Mouse (Mus musculus): ENCODE data around the gene Vsig2. TPM values are rescaled to one million over a fixed set of nuclear protein-coding genes. Genes with fewer than 3 reads are reported as not detected.

Vsig2 gene
- polyA plus RNA-seq, 1 experiment from 2014 or later: 0.54 TPM

DNA sequence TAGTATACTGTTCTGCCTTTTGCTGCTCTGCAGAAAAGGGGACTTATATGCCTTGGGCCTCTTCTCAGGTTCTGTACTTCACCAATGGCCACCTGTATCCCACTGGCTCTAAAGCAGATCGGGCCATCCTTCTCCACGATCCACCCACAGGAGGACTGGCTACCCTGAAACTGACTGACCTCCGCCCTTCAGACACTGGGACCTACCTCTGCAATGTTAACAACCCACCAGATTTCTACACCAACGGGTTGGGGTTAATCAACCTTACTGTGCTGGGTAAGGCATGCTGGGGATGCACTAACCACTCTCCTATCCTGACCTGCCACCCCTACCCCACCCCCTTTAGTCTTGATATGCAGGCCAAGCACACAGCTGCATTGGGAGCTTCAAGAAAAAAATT lies 1.2 kb downstream of the Vsig2 start:
- WGBS: 84% methylated on average over 4 of the region's 4 CpGs
- Histone ChIP-seq H3K4me3 (replicated peaks) (no peak overlapping the region), H3K27me3 (replicated peaks) (peaks cover 23% of the 10 kb centered on the region), H3K4me1 (peaks cover 13% of the 10 kb centered on the region), H3K9ac (replicated peaks) (no peak overlapping the region), H3K9me3 (replicated peaks) (no peaks in the 10 kb centered on the region), H3K4me2 (no peak overlapping the region), H3K36me3 (no peaks in the 10 kb centered on the region), H3K27ac (replicated peaks) (no peak overlapping the region)
- no peak for ATAC-seq (ENCODE audit: low FRiP score)

DNA sequence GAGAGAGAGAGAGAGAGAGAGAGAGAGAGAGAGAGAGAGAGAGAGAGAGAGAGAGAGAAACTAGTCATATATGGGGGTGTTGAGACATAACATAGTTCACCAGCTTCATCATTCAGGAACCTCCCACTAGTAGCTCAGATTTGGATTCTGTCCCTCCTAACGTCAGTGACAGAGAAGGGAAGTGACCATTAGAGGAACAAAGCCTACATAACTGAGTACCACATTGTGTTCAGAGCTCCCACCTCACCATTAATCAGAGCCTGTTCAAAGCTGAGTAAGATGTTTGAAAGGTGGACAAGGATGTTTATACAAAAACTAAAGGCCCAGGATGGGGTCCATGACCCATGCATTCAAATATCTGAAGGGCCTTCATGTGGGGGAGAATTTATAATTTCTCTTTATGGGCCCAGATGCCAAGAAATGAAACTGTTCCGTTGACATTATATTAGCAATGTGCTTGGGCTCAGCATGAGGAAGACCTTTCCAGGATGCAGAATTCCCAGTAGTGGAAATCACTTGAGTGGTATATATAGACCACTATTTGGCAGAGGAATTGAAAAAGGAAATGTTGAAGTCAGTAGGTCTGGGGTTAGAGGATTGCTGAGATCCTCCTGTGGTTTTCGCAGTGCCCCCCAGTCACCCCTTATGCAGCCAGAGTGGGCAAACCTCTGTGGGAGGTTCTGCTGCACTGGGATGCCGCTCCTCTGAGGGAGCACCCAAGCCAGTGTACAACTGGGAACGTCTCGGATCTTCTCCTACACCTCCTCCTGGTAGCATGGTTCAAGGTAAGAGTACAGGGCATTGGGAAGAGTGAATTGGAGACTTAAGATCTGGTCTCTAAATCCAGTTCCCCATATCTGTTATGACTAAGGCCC lies 1.9 kb downstream of the Vsig2 start:
- no peak overlapping the region for H3K4me3 ChIP-seq (replicated peaks)
- WGBS: 86% methylated on average over 6 of the region's 6 CpGs
- H3K9ac ChIP-seq (replicated peaks): no peak overlapping the region
- peaks cover 30% of the 10 kb centered on the region for H3K27me3 ChIP-seq (replicated peaks)
- peaks cover 18% of the 10 kb centered on the region for H3K4me1 ChIP-seq
- ATAC-seq (ENCODE audit: low FRiP score): no peak
- no peaks in the 10 kb centered on the region for H3K9me3 ChIP-seq (replicated peaks)
- no peak overlapping the region for H3K4me2 ChIP-seq
- no peak overlapping the region for H3K27ac ChIP-seq (replicated peaks)
- H3K36me3 ChIP-seq: no peaks in the 10 kb centered on the region

DNA sequence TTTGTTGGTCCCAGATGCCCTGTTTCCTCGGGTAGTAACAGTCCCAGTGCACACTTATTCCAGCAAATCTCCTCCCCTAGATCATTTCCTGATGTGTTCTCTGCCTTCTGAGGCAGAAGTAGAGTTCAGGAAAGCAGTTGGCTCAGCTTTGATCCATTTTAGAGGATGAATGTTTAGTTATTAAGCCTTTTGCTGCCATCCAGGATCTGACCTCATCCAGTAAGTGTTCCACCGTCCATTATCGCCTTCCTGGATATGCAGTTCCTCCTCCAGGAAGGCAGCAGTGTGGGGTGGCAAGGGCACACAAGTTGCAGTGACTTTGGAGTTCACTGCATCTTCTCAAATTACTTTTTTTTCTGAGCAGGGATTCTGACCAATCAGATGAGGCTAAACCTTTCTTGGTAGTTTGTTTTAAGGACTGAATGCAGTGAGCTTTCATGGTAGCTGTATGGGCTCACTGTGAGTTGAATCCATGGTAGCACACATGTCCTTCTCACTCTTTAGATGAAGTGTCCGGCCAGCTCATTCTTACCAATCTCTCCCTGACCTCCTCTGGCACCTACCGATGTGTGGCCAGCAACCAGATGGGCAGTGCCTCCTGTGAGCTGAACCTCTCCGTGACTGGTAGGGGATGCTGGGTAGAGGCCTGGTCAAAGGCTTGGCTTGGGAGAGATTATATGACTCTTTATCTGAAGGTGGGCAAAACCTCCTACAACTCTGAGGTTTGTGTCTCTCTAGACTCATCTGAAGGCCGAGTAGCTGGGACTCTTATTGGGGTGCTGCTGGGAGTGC lies 3.0 kb downstream of the Vsig2 start:
- no peaks in the 10 kb centered on the region for H3K9me3 ChIP-seq (replicated peaks)
- H3K9ac ChIP-seq (replicated peaks): no peak overlapping the region
- peaks cover 21% of the 10 kb centered on the region for H3K4me1 ChIP-seq
- H3K4me3 ChIP-seq (replicated peaks): no peak overlapping the region
- no peak for ATAC-seq (ENCODE audit: low FRiP score)
- no peak overlapping the region for H3K4me2 ChIP-seq
- H3K27ac ChIP-seq (replicated peaks): no peak overlapping the region
- no peaks in the 10 kb centered on the region for H3K36me3 ChIP-seq
- peaks cover 40% of the 10 kb centered on the region for H3K27me3 ChIP-seq (replicated peaks)
- 79% methylated on average over 7 of the region's 7 CpGs for WGBS

DNA sequence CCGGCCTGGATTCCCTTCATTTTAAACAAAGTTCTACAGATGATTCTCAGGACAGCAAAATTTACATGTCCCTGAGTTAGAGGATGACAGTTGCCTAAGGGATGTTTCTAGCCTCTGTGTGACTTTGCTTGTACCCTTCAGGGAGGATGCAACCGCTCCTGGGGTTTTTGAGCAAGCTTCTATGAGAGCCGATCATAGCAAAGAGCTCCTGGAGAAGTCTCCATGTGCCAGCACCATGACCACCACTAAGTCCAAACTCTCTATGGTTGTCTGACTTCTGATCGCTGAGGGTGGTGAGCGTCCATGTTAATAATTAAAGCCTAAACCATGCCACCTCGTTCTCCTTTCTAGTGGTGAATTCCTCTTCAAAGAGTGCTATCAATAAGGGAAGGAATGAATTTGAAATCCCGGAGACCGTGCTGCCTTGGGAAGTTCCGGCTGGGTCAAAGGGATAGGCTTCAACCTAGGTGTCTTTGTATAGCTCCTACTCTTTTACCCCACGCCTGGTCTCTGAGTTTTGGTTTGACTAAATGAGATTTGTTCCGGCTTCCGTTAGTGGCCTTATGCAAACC lies 4.9 kb downstream of the Vsig2 start:
- 25% methylated on average over 12 of the region's 12 CpGs for WGBS
- Histone ChIP-seq H3K4me1 (peaks cover 21% of the 10 kb centered on the region), H3K4me2 (peak overlapping the region; percentile 65), H3K36me3 (no peaks in the 10 kb centered on the region), H3K27ac (replicated peaks) (no peak overlapping the region), H3K9me3 (replicated peaks) (no peaks in the 10 kb centered on the region), H3K4me3 (replicated peaks) (peak overlapping the region; percentile 33), H3K9ac (replicated peaks) (peak overlapping the region; percentile 26; the same call in 1 of the 2 replicates), H3K27me3 (replicated peaks) (peaks cover 52% of the 10 kb centered on the region)
- ATAC-seq (ENCODE audit: low FRiP score): no peak

DNA sequence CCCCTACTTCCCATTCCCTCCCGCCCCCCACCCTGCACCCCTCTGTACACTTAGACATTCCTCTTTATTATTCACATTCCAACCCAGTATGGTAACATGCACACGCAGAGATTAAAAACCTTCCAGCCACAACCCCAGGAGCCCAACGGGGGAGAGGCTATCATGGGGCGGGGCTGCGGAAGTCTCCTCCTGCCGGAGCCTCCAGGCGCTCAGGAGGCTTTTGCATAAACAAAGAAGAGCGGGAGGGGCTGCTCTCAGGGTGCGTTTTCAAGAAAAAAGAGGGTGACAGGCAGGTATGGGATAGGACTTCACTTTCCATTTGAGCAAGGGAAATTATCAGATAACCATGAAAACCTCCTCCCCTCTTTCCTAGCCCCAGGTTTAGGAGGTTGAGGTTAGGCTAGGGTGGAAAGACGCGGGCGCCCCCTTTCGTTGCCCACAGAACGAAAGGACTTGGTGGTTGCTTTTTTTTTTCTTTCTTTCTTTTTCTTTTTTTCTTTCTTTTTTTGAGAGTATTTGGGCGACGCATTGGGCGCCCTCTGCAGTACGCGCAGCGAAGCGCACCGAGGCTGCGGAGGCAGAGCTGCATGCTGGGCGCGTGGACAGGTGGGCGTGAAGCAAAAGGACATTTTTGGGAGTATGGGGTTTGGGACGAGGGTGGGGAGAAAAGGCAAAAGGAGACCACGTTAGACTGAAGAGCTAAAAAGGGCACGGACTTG lies 5.6 kb downstream of the Vsig2 start:
- Histone ChIP-seq H3K27ac (replicated peaks) (no peak overlapping the region), H3K9me3 (replicated peaks) (no peaks in the 10 kb centered on the region), H3K4me2 (peak overlapping the region; percentile 65), H3K4me1 (peaks cover 21% of the 10 kb centered on the region), H3K4me3 (replicated peaks) (peak overlapping the region; percentile 33), H3K27me3 (replicated peaks) (peaks cover 59% of the 10 kb centered on the region), H3K9ac (replicated peaks) (peak overlapping the region; percentile 26; the same call in 1 of the 2 replicates), H3K36me3 (no peaks in the 10 kb centered on the region)
- ATAC-seq (ENCODE audit: low FRiP score): peak; percentile 48
- WGBS: 2% methylated on average over 29 of the region's 29 CpGs

DNA sequence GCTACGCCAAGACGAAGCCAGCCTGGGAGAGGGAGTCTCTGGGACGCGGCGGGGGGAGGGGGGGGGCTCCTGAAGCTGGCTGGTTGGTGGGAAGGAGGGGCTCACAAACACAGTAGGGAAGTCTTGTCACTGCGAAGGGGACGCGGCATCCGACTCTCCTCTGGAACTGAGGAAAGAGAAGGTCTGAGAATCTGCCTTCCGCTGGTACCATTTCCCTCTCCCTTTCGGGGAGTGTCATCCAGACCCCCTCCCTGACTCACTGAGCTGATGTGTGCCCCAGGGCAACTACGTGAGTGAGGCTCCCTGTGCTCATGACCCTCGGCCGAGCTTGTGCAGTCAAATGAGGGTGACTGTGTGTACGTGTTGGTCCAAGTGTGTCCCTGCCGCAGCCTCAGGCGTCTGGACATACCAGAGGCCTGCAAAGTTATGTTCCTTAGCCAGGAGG lies 6.1 kb downstream of the Vsig2 start:
- Histone ChIP-seq H3K9me3 (replicated peaks) (no peaks in the 10 kb centered on the region), H3K4me1 (peaks cover 21% of the 10 kb centered on the region), H3K9ac (replicated peaks) (0 out of 2 replicates have a peak overlapping the region, but pooled peaks have one; percentile 10), H3K27me3 (replicated peaks) (peaks cover 65% of the 10 kb centered on the region), H3K4me3 (replicated peaks) (peak overlapping the region; percentile 33), H3K36me3 (no peaks in the 10 kb centered on the region), H3K27ac (replicated peaks) (no peak overlapping the region), H3K4me2 (peak overlapping the region; percentile 65)
- 7% methylated on average over 17 of the region's 17 CpGs for WGBS
- ATAC-seq (ENCODE audit: low FRiP score): peak; percentile 60

DNA sequence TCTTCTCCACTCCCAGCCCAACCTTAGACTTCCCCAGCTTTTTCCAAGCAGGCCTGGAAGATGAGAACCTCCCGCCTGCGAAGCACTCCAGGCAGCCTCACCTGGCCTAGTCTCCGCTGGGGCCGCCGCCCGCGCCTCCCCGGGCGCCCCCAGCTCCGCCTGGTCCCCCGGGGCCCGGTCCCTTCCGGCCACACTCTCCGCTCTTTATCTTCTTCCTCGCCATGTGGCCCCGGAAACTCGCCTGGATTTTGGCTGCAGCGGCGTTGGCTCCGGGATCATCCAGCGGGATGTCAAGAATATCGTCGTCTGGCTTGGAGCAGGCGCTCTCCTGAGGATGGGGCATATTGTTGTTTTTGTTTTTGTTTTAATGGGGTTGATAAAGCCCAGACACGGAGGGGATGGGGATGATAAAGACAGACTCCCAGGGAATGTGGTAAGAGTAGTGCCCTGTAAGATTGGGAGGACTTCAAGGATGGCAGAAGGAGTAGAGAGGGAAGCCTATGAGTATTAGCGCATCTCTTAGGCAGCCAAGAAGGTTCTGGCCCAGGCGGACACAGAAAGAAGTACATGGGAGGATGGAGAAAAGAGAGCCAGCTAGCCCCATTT lies 6.9 kb downstream of the Vsig2 start:
- Histone ChIP-seq H3K9ac (replicated peaks) (no peak overlapping the region), H3K9me3 (replicated peaks) (no peaks in the 10 kb centered on the region), H3K27me3 (replicated peaks) (peaks cover 72% of the 10 kb centered on the region), H3K36me3 (no peaks in the 10 kb centered on the region), H3K4me2 (peak overlapping the region; percentile 30; the same call in 1 of the 2 replicates), H3K4me3 (replicated peaks) (0 out of 2 replicates have a peak overlapping the region, but pooled peaks have one; percentile 3), H3K4me1 (peaks cover 21% of the 10 kb centered on the region), H3K27ac (replicated peaks) (no peak overlapping the region)
- ATAC-seq (ENCODE audit: low FRiP score): 0 out of 2 replicates have a peak, but pooled peaks have one; percentile 8
- 12% methylated on average over 27 of the region's 27 CpGs for WGBS

DNA sequence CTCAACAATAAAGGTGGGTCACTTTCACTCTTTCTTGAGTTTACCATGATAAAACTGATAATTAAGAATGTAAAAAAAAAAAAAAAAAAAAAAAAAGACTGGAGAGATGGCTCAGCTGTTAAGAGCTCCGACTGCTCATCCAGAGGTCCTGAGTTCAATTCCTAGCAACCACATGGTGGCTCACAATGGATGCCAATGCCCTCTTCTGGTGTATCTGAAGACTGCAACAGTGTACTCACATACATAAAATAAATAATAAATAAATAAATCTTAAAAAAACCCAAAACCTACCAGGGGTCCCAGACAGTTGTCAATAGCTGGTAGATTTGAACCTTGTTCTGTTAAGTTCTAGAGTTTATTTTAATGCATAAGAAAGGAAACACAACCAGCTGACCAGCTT lies 7.8 kb downstream of the Vsig2 start:
- Histone ChIP-seq H3K4me3 (replicated peaks) (no peak overlapping the region), H3K27ac (replicated peaks) (no peak overlapping the region), H3K4me1 (peaks cover 25% of the 10 kb centered on the region), H3K4me2 (no peak overlapping the region), H3K36me3 (no peaks in the 10 kb centered on the region), H3K9me3 (replicated peaks) (no peaks in the 10 kb centered on the region), H3K27me3 (replicated peaks) (peaks cover 82% of the 10 kb centered on the region), H3K9ac (replicated peaks) (no peak overlapping the region)
- WGBS: 90% methylated on average over 1 of the region's 1 CpGs
- no peak for ATAC-seq (ENCODE audit: low FRiP score)

DNA sequence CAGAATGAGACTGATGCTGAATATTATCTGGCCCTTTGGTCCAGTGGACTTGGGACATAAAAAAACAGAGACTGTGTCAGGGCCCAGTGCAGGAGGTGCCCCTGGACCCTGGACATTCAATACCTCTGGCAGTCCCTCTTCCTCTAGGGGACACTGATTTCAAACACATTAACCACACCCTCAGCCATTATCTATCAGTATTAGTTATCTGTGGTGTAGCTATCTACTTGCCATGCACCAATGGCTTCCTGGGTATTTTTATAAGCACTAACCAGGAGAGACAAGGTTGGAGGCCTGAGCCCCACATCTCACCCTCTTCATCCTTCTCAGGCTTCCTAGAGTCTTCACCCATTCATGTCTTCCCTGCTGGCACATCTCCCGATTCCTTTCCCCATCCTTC lies 11.4 kb downstream of the Vsig2 start:
- Histone ChIP-seq H3K9me3 (replicated peaks) (no peaks in the 10 kb centered on the region), H3K36me3 (no peaks in the 10 kb centered on the region), H3K4me1 (peaks cover 26% of the 10 kb centered on the region), H3K4me2 (no peak overlapping the region), H3K4me3 (replicated peaks) (no peak overlapping the region), H3K9ac (replicated peaks) (no peak overlapping the region), H3K27ac (replicated peaks) (no peak overlapping the region), H3K27me3 (replicated peaks) (peaks cover 89% of the 10 kb centered on the region)
- no peak for ATAC-seq (ENCODE audit: low FRiP score)
- 74% methylated on average over 1 of the region's 1 CpGs for WGBS

DNA sequence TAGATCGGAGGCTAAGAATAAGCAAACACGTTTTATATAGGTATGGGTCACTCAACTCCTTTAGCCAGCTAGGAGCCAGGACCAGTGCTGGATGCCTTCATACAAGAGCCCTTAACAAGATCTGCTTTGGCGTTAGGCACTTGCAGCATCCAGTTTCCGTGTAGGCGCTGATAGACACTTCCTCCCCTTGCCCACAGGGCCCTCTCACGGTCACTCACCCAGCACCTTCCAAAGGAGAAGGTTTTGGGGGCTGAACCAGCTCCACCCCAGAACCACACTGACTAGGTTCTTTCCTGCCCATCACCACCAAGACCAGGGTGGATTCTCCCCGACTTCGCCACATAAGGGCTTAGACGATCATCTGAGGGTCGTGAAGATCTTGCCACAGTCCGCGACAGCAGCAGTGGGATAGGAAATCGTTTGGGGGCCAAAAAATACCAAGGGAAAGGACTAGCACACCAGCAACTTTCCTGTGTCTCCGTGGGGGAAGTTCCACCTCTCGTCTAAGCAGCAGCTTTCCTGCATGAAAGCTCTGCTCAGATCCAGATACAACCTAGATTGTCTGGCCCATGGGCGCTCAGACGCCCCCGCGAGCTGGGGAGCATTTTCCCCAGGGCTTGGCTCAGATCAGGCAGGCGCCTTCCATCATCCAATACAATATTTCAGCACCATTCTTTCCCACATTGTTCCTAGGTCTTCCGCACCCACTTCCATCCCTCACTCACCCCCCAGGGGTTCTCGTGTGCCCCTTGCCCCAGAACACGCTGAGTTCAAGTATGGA lies 12.9 kb downstream of the Vsig2 start:
- peak overlapping the region; percentile 50 for H3K4me3 ChIP-seq (replicated peaks)
- H3K27ac ChIP-seq (replicated peaks): no peak overlapping the region
- H3K27me3 ChIP-seq (replicated peaks): peaks cover 75% of the 10 kb centered on the region
- WGBS: 2% methylated on average over 23 of the region's 23 CpGs
- H3K9me3 ChIP-seq (replicated peaks): no peaks in the 10 kb centered on the region
- H3K36me3 ChIP-seq: no peaks in the 10 kb centered on the region
- H3K4me2 ChIP-seq: peak overlapping the region; percentile 88
- ATAC-seq (ENCODE audit: low FRiP score): no peak
- H3K4me1 ChIP-seq: peaks cover 19% of the 10 kb centered on the region
- peak overlapping the region; percentile 40 for H3K9ac ChIP-seq (replicated peaks)
